Mouse (Mus musculus) layer of hippocampus, adult 2 months (tissue): ENCODE measurements around the gene Tomm34. TPM values are rescaled to one million over a fixed set of nuclear protein-coding genes. Genes with fewer than 3 reads are reported as not detected.

Experiments used
- DNase-seq, 2 experiments: peaks; one replicate each; pipeline ENCODE4 v3.0.0; 2022; ENCODE audit warnings: low spot score in 2 of 2
- H3K27ac ChIP-seq: fragments of 200-600 bp; 2 replicates; pipeline ENCODE4 v1.8.1; 2022
- H3K4me3 ChIP-seq: fragments of 200-600 bp; 2 replicates; pipeline ENCODE4 v1.8.1; 2022; ENCODE audit warnings: mild to moderate bottlenecking
- CTCF ChIP-seq: fragments of 200-600 bp; conservative IDR thresholded peaks from 2 replicates; pipeline ENCODE4 v1.8.1; 2022; ENCODE audit warnings: antibody characterized with exemption, mild to moderate bottlenecking, moderate library complexity
- total RNA-seq, 2 experiments: library from RNA; stranded (reverse); gene quantifications; 2 replicates each; pipeline ENCODE4 v1.2.3; 2021

Tomm34 gene
- total RNA-seq, 2 experiments from 2014 or later: 107 to 108 TPM

DNA sequence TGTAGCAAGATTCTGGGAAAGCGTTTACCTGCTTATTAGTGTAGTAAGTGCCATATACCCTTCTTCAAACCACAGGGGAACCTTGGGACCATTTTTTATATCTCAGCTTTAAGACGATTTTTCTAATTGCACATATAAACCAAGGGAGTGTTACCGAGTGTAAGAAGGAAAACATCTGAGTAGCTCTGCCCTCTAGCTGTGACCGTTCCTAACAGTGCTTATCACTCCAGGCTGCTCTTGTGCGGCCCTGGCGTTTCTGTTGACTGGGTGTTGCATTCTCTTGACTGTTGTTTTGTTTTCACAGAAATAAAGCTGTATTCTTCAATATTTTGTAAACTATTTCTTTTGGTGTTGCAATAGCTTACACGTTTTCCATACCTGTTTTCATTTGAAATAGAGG, 23.2 kb upstream of the Tomm34 start:
- no peak overlapping the region for H3K4me3 ChIP-seq
- no peak overlapping the region for H3K27ac ChIP-seq
- peak; percentile 57 for TF ChIP-seq CTCF
- no peak for DNase-seq

DNA sequence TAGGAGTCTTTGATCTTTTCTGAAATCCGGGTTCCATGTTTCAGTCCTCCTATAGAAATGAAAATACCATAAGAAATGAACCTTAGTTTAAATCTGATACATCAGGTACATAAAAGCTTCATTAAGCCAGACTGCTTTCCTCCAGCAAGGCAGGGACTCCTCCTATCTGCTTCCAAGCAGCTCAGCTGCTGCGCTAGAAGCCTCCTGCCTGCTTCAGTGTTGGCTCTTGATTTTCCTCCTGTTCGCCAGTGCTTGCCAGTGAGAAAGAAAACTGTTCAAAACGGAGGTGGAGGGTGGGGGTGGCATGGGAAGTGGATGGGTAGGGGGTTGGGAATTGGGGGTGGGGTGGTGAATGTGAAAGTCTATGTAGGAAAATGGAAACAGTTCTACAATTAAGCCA, 18.5 kb upstream of the Tomm34 start:
- DNase-seq: peak in 1 of 2 experiments; percentile 51
- no peak for TF ChIP-seq CTCF
- H3K27ac ChIP-seq: peak overlapping the region; percentile 75
- H3K4me3 ChIP-seq: no peak overlapping the region

DNA sequence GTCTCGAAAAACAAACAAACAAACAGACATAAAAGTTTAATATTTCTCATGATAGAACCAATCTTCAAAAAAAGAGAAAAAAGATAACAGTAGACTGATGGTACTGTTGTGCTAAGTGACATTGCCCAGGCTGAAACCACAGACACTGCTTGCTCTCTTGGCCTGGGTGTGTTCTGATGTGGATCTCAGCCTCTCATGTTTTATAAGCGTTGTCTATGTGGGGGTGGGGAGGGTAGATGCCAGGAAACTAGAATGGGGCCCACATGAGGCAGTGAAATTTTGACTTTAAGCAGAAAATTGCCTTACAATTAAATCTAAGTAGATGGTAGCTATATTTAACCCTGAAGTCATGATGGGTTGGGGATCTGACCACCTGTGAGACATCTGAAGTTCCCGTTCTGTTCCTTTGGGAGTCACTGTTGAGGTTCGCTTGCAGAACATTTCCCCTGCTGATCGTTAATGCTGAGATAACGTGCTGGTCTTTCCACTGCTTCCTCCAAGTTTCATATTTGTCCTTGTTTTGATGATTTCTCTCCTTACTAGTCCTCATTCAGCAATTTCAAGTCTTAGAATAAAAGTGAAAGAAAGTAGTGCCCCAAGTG, 16.5 kb upstream of the Tomm34 start:
- no peak overlapping the region for H3K4me3 ChIP-seq
- TF ChIP-seq CTCF: no peak
- no peak for DNase-seq

DNA sequence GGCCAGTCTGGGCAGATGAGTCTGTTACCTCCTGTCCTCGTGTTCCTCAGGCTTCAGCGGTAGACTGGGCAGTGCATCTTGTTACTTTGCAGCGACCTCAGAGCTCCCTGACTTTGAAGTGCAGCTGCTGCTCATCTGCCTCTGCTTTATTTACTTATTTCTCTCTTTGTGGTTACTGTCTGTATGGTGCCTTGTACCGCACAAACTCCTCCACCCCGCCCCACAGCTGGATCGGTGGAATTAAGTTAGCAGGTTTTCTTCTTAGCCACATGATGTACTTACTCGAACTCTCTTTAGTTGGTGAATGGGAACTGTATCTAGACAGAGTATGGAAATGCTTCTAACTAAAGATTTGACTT, 13.4 kb upstream of the Tomm34 start:
- no peak for DNase-seq
- Histone ChIP-seq H3K4me3 (no peak overlapping the region), H3K27ac (no peak overlapping the region)
- no peak for TF ChIP-seq CTCF

More for the DNA sequence above, 16.5 kb upstream of the Tomm34 start:
- H3K27ac ChIP-seq: 0 out of 2 replicates have a peak overlapping the region, but pooled peaks have one; percentile 39

DNA sequence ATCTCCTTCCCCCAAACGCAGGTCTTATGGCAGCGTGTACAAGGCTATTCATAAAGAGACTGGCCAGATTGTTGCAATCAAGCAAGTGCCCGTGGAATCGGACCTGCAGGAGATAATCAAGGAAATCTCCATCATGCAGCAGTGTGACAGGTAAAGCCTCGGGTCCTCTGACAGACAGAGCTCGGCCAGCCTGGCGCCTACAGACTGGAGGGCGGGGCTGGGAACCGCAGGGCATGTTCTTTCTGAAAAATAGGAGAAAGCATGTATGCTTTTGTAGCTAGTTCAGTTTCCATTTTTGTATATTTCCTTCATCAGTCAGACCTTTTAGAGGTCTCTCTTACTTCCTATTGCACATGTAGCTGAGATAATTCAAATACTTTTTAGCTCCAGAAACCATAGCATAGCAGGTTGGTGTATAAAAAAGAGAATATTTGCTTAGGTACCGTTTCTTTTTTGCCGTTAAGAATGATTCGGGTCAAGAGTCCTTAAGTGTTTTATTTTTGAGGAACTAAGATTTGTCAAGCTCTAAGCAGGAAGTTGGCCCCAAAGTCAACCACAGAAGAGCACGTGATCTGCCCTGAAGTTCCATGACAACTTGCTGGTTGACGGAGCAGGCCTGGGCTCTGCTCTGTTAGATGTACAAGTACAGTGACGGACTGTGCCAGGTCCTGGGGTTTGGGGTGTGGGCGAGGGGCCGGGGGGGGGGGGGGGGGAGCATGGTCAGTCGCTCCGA, 12.8 kb upstream of the Tomm34 start:
- DNase-seq: no peak
- no peak for TF ChIP-seq CTCF
- no peak overlapping the region for H3K27ac ChIP-seq

GRCm38 (mm10) chr2:164082175-164082574, 11.2 kb upstream of the Tomm34 start:
- no peak for DNase-seq
- no peak for TF ChIP-seq CTCF
- no peak overlapping the region for H3K27ac ChIP-seq
- no peak overlapping the region for H3K4me3 ChIP-seq

More for the DNA sequence above, 12.8 kb upstream of the Tomm34 start:
- H3K4me3 ChIP-seq: no peak overlapping the region

DNA sequence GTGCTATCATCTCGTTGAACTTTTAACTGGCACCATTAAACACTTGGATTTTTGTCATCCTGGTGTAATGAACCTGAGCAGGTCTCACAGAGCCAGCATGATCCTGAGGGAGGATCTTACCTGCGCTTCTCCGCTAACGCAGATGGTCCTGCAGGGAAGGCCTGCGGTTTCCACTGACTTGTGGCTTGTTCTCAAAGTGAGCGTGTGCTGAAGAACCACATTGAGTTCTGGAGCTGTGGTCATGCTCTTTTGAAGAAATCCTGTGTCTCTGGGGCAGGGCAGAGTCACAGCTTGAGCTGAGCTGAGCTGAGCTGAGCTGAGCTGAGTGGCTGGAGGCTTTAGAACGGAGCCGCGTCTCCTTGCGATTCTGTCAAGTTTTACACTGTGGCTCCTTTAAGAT, 10.6 kb upstream of the Tomm34 start:
- TF ChIP-seq CTCF: no peak
- Histone ChIP-seq H3K27ac (no peak overlapping the region), H3K4me3 (no peak overlapping the region)
- no peak for DNase-seq

DNA sequence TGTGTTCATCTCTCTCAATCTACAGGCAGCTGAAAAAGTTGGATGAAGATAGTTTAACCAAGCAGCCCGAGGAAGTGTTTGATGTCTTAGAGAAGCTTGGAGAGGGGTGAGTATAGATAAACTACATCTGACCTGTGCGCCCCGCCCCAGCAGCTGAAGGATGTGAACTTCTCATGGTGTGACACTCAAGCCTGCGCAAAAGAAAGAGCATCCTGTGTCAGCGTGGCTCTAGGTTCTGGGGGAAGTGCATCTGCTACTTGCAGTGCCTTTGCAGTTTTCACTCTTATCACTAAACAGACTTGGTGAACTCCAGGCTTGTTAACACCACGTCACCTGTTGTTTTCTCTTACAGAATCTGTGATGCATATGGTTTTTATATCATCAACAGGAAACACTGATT, 8.5 kb upstream of the Tomm34 start:
- TF ChIP-seq CTCF: no peak
- H3K4me3 ChIP-seq: no peak overlapping the region
- no peak overlapping the region for H3K27ac ChIP-seq
- no peak for DNase-seq

DNA sequence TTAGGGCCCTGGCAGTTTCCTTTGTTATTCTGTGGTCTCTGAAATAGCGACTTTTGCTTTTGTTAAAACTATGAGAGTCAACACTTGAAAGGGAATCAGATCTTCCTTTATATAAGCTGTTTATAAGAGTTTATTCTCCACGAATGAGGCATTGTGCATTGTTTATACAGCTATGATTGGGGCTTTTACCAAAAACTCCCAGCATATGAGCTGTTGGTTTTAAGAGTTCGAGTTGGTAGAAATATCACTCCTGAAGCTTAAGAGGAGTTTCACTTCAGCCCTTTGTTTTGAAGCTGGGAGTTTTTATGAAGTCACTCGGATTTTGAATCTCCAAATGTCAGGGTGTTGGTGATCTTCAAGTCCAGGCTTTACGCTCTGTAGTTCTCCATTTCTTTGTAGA, 6.9 kb upstream of the Tomm34 start:
- no peak for TF ChIP-seq CTCF
- Histone ChIP-seq H3K4me3 (no peak overlapping the region), H3K27ac (no peak overlapping the region)
- no peak for DNase-seq

DNA sequence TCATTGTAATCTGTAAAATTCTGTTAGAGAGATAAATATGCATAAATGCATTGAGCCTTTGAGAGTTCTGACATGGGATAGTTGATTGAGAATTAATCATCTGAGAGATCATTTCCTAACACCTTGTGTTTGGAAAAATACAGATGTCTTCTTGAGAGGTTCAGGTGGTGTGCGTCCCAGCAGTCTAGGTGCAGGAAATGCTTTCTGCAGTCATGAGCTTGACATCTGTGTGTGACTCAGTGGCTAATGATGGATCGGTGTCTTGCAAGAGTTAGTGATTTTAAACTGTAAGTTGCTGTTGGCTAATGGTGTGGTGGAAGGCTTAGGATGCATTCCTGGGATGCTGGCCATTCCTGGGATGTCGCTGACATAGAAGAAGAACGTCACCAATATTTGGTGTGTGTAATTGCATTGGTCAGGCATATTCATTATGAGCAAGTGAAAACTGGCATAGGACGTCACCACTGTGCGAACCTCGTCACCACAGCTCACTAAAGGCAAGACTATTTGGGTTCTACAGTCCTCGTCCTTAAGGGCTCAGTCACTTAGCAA, 6.0 kb upstream of the Tomm34 start:
- TF ChIP-seq CTCF: no peak
- DNase-seq: no peak
- no peak overlapping the region for H3K4me3 ChIP-seq
- H3K27ac ChIP-seq: no peak overlapping the region

DNA sequence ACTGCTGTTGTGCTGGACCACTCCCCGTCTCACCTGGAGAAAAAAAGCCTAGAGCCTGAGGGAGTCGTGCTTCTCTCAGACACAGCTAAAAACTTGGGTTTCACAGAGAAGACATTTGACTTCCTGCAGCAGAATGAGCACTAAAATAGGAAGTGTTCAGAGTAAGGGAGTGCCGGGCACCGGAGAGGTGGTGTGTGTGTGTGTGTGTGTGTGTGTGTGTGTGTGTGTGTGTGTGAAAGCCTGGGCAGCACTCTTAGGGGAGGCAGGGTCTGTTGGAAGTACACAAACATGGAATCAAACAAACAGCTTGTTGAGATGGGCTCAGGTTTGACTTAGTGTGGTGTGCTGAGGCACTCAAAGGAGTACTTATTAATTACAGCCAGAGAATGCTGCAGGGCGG, 4.1 kb upstream of the Tomm34 start:
- Histone ChIP-seq H3K4me3 (peak overlapping the region; percentile 100), H3K27ac (no peak overlapping the region)
- TF ChIP-seq CTCF: no peak
- no peak for DNase-seq

DNA sequence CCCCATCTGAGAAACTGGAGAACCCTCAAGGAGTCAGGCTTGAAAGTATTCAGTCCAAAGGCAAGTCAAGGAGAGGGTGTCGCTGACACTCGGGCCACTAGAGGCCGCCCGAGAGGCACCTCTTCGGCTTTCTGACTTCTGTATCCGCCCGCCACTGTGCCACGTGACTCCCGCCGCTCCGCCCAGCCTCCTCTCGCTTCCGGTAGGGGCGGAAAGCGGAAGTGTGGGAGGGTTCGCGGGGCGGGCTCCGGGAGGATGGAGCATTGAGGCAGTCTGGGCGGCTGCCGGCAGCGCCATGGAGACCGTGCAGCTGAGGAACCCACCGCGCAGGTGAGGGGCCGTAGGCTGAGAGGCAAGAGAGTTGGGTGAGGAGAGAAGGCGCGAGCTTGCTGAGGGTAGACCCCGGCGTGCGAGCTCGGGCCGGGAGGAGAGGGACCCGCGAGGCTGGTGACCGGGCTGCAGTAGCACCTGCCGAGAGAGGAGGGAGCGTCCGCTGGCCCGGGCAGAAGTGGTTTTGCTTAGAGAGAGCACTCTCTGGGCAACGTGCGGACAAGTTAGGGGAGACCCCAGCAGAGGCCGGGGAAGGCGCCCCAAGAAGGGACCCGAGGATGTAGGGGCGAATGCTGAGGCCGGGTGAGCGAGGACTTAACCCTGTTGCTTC, 3.1 kb upstream of the Tomm34 start:
- peak; percentile 90 for TF ChIP-seq CTCF
- peak overlapping the region; percentile 90 for H3K27ac ChIP-seq
- peak overlapping the region; percentile 100 for H3K4me3 ChIP-seq
- peak; percentile 98 for DNase-seq

DNA sequence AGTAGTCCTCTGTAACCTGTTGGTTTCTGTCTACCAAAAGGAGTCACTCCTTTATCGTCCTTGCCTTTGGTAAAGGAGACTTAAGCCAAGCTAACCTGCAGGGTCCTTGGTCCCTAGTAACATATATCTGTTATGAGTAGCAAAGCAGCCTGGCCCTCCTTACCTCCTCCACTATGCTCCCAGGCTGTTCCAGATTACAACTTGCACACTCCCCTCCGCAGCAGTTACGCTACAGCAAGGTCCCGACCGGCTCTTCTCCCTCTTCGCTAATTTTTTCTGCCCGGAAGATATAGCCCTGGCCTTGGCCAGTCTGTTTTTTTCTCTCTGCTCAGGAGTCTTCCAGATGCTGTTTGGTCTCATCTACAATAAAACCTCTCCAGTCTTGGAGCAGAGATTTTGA, 2.2 kb upstream of the Tomm34 start:
- no peak for TF ChIP-seq CTCF
- Histone ChIP-seq H3K4me3 (no peak overlapping the region), H3K27ac (no peak overlapping the region)
- no peak for DNase-seq
